Mouse (Mus musculus) cerebellum, postnatal 25 days (tissue): ENCODE measurements at regions not wholly inside any gene's neighbourhood (a gene's known extent, or its start where the extent isn't known, plus 50 kb on each side); places are given as distances from the start of the nearest gene placed in this dataset.
A peak's percentile ranks its signal among the peaks of the same experiment; 100 is the strongest.

Experiments used
- DNase-seq, 2 experiments: peaks; one replicate each; pipeline ENCODE4 v3.0.0; 2021; ENCODE audit warnings: mixed read lengths in 2 of 2

- DNase-seq: no peak
These were observed 52.4 kb upstream of the Olfr291 start for GRCm38 (mm10) chr7:84800966-84801365.

GRCm38 (mm10) chr7:84794655-84795054 lies 58.7 kb upstream of the Olfr291 start:
- DNase-seq: no peak

DNA sequence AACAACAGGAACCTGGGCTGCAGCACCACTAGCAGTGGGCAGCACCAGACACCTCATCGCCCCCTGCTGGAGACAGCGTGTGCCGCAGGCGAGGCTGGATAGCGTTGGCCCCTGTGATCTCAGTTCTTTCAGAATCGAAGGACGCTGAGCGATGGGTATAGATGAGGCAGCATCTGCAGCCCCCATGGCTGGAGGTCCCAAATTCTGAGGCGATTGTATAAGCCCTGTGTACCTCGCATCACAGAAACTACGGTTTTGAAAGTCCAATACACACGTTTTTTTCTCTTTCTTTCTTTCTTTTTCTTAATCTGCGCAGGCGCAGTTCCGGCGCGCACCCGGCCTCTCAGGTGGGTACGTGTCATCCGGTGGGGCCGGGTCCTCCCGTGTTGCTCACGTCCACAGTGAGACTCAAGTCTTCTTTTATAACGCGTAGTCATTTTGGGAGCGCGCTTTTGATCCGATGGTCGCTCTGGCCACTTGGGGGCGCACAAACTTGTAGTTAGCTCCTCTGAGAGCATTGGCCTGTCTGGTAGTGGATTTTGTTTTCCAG lies 74.0 kb upstream of the Olfr291 start:
- DNase-seq: peak; percentile 92 to 94

- no peak for DNase-seq
These were observed 75.7 kb upstream of the Olfr291 start for GRCm38 (mm10) chr7:84777696-84778095.

- DNase-seq: no peak
These were observed 66.5 kb upstream of the Zfand6 start for GRCm38 (mm10) chr7:84756261-84756660.

DNA sequence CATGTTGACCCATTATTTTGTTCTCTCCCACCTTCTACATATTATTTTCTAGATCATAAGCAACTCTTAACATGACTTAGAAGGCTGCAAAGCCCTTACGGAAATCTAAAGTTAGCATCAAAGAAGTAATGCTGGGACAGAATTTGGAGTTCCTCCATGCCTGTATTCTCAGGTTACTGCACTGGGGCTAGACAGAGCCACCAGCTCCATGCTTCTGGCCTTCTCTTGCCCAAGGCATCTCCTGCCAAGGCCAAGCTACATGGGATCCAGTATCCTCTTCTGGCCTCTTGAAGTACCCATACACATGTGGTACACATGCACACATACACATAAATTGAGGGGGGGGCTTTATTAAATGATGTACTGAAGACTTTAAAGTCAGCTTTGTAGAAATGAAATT lies 63.6 kb upstream of the Zfand6 start:
- DNase-seq: no peak

- DNase-seq: peak; percentile 77 to 83
These were observed 59.9 kb upstream of the Zfand6 start for GRCm38 (mm10) chr7:84749434-84750301.

DNA sequence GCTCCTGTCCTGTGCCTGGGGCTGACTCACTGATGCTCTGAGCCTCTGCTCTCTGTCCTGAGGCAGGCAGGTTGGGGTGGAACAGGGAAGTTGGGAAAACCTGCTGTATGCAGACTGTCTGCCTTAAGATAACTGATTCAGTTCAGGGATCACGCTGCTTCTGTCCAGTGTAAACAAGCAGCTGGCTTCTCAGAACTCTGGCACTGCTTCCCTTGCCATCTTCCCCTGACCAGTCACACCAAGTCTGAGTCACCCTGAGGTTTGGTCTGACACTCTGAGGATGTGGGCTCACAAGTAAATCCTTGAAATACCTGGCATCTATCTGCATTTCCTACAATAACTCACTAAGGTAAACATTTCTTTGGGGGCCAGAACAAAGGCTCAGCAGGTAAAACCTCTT lies 58.1 kb upstream of the Zfand6 start:
- DNase-seq: no peak

GRCm38 (mm10) chr7:84744321-84745070 lies 54.7 kb upstream of the Zfand6 start:
- DNase-seq: no peak

DNA sequence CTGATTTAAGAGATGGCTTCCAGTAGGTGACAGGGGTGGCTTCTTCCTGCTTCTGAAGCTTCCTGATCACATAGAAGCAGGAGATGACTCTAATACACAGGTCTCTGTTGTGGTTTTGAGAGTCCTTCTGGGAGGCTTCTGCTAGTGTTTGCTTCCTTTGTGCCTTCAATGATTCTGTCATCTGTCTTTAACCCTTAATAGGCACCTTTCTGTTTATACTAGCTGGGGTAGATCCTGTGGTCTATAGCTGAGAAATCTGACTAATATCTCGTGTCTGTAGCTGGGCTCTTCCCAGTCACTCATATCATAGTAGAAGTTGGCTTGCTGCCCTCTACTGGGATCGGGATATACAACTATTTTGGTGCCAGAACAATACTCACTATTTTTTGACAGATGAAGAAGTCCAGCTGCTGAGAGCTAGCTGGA lies 50.2 kb upstream of the Zfand6 start:
- no peak for DNase-seq
